Mouse (Mus musculus) kidney, postnatal 36 days (tissue): Measurements from ENCODE around the gene 4931422A03Rik.

Source experiments
- DNase-seq, 2 experiments: peaks; one replicate each; pipeline ENCODE4 v3.0.0; 2021 to 2022; ENCODE audit warnings: mixed read lengths in 2 of 2

4931422A03Rik gene

DNA sequence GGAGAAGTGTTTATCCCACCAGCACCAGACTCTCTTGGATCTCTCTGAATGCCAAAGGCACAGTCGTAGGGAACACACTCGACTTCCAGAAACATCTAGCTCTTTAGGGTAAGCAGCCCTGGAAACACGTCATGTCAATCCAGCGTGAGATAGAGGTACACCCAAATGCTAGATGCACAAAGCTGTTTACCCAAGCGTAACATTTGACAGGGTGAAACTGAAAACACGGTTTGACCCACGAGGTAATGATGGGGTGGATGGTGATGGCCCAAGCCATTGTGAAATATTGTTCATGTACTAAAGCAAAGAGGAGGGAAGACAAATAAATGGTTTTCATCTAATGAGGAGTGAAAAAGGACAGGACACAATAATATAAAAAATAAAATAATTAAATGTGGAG is 93.9 kb downstream of the 4931422A03Rik start:
- no peak for DNase-seq

DNA sequence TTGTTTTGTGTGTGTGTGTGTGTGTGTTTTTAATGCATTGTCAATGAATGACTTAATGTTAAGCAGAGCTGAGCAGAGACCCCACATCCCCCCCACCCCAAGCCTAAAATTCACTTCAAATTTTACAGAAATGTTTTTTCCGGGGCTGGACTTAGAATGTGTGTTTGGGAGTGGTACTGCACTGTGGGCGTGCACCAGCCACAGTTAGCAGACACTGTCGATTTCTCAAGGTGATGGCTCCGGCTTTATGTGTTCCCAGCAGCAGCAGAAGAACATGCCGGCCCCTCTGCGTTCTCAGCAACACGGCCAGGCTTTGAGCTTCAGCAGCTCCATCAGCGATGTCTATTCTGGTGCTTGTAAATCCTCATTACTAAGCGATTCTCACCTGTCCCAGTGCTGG is 95.7 kb downstream of the 4931422A03Rik start:
- DNase-seq = no peak

DNA sequence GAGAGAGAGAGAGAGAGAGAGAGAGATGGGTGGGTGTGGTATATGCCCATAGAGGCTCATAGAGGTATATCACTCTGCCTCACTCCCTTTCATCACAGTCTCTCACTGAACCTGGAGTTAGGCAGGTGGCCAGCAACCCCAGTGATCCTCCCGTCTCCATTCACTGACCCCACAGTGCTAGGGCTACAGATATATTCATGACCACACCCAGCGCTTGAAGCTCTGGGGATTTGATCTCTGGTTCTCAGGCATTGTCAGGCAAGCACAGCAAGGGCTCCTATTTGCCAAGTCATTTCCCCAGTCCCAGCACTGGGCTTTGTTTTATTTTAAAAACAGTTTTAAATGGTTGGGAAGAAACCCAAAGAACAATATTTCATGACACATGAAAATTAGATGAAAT is 96.1 kb downstream of the 4931422A03Rik start:
- no peak for DNase-seq

DNA sequence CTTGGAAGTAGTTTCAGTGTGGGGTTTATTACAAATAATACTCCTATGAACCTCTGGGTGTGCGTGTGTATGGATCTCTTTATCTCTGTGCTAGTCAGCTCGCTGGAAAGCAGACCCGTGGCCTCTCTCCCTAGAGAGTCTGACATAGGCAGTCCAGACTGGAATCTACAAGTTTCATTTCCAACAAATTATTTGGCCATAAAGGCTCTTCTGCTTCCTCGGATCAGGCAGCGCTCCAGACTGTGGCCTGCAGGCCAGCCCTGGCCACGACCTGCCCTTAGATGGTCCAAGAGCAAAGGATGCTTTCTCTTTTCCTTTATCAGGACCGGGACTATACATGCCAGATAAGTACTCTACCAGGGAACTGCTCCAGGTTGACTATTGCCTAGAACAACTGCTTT is 96.7 kb downstream of the 4931422A03Rik start:
- DNase-seq = peak in 1 of 2 experiments; percentile 35

DNA sequence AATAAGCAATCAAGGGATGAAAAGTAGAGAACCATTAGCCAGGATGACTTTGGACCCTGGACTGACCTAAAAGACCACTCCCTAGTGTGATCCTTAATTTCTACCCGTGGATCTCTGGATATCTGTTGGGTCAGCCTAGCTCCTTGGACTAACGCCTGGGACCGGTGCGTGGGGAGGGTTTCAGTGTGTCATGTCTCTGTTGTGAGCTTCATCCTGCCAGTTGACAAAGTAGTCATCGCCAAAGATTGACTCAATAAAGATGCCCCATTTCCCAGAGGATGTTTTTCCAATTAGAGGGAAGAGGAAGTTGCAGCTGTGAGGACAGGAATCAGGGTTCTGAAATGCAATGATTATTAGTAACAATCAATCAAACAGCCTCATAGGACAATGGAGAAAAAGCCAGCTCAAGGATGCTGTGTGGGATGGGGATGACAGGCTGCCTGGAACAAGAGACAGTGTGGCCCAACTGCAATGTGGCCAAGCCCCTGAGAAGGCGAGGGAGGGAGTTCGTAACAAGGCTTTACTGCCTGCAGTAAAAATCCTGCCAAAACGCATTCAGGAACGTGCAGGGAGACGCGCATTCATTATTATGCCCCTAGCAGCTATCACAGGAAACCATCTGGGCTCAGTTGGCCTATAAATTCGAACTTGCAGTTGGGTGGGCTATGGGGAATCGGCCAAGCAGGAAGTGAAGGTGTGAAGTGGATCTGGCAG is 97.7 kb downstream of the 4931422A03Rik start:
- DNase-seq = peak; percentile 26 to 47

DNA sequence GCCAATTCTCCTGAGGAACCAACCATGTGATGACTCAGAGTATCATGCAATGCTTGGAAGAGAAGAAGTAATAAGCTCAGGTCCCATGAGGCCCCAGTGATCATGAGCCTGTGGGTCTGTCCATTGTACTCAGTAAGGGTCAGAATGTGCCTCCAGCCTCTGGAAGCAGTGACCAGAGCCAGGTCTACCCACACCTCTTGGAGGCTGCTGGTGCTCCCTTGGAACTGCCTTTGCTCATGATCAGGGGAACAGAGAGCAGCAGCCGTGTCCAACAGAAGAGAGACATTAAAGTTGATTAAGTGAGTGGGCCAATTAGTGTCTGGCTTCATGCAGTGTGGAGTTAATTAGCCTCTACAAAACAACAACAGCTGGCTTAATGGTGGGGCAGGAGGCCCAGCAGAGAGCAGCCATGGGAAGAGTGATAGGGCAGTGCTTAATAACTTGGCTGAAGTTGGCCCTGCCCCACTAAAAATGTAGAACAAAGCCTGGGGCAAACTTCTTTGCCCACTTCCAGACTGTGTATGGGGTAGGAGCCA is 100.5 kb downstream of the 4931422A03Rik start:
- peak in 1 of 2 experiments; percentile 8 for DNase-seq

DNA sequence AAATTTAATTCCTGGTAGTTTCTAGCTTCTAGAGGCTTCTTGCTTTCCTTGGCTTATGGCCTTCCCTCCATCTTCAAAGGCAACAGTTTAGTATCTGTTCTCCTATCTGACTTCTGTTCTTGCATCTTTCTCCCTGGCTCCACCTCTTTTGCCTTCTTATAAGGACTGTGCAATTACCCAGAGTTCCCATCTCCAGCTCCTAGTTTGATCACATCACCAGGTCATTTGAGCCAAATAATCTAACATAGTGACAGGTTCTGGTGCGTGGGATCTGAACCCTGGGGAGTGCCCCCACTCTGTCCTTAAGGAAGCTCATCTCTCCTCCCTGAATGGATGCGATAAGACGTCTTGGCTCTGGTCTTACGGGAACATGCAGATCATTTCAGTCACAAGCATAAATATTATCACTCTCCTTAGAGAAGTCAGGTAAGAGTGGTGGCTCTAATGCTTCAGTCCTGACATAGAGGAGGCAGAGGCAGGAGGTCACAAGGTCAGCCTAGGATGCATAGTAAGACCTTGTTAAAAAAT is 101.5 kb downstream of the 4931422A03Rik start:
- DNase-seq = no peak

DNA sequence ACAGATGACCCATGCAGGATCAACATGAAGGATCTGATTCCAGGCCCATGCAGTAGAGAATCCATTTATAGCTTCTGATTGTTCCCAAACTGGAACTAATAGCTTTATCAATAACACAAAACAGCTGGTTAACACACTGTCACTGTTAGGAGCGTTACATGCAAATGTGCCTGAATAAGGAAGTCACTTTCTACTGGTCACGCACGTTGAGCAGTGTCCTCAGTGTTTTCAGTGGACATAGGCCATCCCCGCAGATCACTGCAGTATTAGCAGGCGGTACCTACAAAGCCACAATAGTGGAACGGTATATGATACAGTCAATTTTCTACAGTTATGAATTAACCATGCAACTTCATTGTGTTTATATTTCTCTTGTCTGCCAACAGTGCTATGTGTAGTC is 108.7 kb downstream of the 4931422A03Rik start:
- DNase-seq = no peak

DNA sequence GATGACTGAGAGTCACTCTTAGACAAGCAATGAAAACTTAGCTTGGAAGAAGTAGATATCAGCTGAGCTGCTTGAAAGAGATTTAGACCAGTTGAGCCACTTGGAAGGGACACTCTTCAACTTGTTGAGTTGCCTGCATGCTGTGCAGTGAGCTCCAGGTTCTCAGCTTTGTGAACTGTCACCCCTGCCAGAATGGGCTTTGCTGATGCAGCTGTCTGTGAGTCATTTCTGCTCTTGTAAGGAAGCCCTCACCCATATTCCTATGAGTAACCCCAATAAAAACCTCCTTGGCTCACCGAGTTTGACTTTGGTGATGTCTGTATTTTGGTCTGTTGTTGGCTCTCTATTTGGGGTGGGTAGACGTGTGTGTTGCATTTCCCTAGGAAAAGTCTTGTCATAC is 109.8 kb downstream of the 4931422A03Rik start:
- DNase-seq = no peak

DNA sequence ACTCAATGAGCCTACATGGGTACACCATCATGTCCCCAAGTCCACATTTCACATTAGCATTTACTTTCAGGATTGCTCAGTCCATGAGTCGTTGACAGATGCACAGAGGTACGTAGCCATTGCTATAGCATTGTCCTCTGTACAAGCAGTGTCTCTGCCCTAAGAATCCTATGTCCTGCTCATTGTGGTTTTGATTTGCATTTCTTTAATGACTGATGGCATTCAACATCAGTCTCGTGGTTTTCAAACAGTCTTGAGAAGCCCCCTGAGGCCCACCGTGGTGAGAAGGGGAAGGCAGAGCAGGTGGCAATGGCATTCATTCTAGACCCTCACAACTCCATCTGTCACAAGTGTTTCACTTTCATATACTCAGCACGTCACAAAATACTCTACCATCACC is 110.8 kb downstream of the 4931422A03Rik start:
- DNase-seq = no peak
